Mouse (Mus musculus): ENCODE data around the gene Ptprg. TPM values are rescaled to one million over a fixed set of nuclear protein-coding genes. Genes with fewer than 3 reads are reported as not detected.

Gene Ptprg
- polyA plus RNA-seq, 1 experiment from 2014 or later = 37.0 TPM

DNA sequence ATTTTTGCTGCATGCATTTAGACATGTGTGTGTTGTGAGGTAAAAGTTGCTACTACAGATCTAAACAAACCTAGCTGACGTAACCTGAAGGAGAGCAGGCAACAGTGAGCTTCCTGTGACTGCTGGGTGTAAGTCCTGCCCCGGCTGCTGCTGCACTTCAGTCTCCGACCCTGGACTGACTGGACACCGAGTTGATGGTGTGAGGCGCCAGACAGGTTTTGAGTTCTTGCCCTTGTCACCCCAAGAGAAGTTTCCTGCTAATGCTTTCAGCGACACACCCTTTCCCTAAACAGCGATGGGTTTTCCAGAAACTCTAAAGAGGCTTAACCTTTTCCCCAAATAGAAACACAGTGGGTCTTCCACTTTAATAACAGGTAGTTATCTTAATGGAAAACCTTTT lies 313.1 kb downstream of the Ptprg start:
- peaks cover 23% of the 10 kb centered on the region for H3K4me1 ChIP-seq
- 92% methylated on average over 7 of the region's 7 CpGs for WGBS

DNA sequence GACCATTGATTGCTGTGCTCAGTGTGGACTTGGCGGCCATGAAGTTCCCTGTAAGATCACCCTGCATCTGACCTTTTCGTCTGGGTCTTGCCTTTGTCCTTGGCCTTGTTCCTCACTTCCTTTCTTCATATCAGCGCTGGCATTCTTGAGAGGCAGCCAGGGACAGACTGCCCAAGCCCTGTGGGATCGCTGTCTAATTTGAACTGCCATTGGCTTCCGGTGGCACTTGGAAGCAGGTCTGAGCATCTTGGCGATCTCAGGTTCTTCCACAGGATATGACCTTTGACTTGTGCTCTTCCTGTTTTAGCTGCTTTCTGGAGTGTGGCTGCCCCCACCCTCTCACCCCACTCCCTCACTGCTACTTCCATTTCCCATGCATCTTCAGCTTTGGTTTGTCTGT lies 315.3 kb downstream of the Ptprg start:
- Histone ChIP-seq H3K9me3 (no peaks in the 10 kb centered on the region), H3K4me3 (no peak overlapping the region), H3K4me1 (peaks cover 32% of the 10 kb centered on the region), H3K27ac (no peak overlapping the region), H3K36me3 (replicated peaks) (no peaks in the 10 kb centered on the region), H3K27me3 (ENCODE audit: poor library complexity, severe bottlenecking) (no peaks in the 10 kb centered on the region)
- DNase-seq (ENCODE audit: extremely low spot score, low spot score) = no peak
- WGBS = 68% methylated on average over 6 of the region's 6 CpGs

More for the DNA sequence above, 313.1 kb downstream of the Ptprg start:
- no peak overlapping the region for H3K4me3 ChIP-seq
- H3K27ac ChIP-seq = no peak overlapping the region
- no peaks in the 10 kb centered on the region for H3K27me3 ChIP-seq (ENCODE audit: poor library complexity, severe bottlenecking)
- no peak for DNase-seq (ENCODE audit: extremely low spot score, low spot score)
- H3K9me3 ChIP-seq = no peaks in the 10 kb centered on the region
- no peaks in the 10 kb centered on the region for H3K36me3 ChIP-seq (replicated peaks)

DNA sequence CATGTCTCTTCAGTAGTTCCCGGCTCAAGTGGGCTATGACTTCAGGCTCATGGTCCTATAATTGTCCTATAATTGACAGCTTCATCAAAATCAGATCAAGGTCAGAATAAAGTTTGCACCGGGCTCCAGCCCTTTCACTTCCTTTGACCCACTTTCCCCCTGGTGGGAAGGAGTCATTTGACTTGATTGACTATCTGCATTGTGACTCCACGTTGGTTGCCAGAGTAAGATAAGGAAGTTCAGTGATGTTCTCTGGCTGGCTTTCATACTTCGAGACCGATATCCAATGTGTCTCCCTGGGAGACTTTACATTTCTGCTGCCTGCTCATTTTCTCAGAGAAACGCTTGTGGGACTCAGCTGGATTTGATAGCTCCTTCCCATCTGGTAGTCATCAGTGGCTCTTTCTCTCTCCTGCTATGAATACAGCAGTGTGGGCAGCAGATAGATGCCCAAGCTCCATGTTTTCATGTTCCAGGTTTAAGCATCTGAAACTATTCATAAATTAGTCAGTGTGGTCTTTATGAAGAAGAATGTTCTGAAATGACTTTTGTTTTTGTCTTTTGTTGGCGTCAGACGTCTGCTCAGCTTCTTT lies 318.5 kb downstream of the Ptprg start:
- H3K4me3 ChIP-seq = no peak overlapping the region
- no peaks in the 10 kb centered on the region for H3K27me3 ChIP-seq (ENCODE audit: poor library complexity, severe bottlenecking)
- H3K9me3 ChIP-seq = no peaks in the 10 kb centered on the region
- no peaks in the 10 kb centered on the region for H3K36me3 ChIP-seq (replicated peaks)
- H3K4me1 ChIP-seq = peaks cover 30% of the 10 kb centered on the region
- H3K27ac ChIP-seq = no peak overlapping the region
- WGBS = 67% methylated on average over 8 of the region's 8 CpGs
- DNase-seq (ENCODE audit: extremely low spot score, low spot score) = no peak

DNA sequence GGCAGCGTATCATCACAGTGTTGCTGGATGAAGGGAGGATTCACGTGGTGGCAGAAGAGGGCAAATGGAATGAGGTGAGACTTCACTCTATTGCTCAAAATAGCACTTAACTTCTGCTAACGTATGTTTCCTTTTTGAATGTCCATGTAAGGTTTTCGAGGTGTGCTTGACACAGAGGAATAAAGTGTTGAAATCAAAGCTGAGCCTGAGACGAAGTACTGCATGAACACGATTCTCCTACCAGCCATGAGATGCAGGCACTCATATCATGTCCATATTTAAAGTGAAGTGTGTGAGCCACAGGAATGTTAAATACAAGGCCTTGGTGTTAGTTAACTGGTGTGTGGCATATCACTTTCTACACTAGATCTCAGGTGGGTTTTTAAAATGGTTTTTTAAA lies 320.9 kb downstream of the Ptprg start:
- no peak for DNase-seq (ENCODE audit: extremely low spot score, low spot score)
- WGBS = 92% methylated on average over 6 of the region's 6 CpGs

DNA sequence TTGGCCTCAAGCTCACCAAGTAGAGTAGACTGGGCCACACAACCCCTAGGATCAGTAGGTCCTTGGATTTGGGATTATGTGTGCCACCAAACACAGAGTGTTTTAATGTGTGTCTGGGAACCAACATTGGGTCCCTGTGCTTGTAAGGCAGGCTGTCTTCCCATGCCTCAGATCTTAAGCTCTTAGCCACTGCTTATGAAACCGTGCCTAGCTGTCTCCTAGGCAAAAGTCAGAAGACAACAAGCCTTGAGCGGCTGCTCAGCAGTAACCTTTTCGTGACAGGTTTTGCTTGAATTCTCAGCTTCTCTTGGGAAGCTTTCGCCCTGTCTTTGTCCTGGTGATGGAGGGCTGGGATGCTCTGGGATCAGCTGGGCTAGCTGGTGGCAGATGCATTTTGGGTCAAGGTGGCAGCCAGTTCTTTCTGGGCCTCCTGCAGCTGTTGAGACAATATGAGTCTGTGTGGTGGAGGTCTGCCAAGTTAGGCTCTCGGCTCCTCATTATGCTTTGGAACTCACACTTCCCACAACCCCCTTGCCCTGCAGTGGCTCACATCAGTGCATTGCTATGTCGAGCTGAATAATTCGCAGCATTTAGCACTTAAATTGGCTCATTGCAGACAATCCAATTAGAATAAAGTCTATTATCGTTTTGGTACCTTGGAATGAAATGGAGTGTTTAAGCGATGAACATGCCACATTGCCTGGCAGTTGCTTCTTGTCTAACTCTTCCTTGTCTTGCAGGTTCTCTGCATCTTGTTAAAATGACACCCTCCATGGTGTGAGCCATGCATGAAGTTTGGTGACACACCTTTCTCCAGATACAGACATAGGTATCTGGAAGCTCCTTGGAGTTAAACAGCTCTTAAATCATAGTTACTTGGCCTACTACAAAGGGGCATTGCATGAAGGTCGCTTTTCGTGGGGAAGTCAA lies 321.9 kb downstream of the Ptprg start:
- Histone ChIP-seq H3K9me3 (no peaks in the 10 kb centered on the region), H3K4me3 (no peak overlapping the region), H3K27me3 (ENCODE audit: poor library complexity, severe bottlenecking) (no peaks in the 10 kb centered on the region), H3K36me3 (replicated peaks) (no peaks in the 10 kb centered on the region), H3K4me1 (peaks cover 41% of the 10 kb centered on the region), H3K27ac (no peak overlapping the region)
- 88% methylated on average over 11 of the region's 11 CpGs for WGBS
- no peak for DNase-seq (ENCODE audit: extremely low spot score, low spot score)

More for the DNA sequence above, 320.9 kb downstream of the Ptprg start:
- no peaks in the 10 kb centered on the region for H3K36me3 ChIP-seq (replicated peaks)
- no peaks in the 10 kb centered on the region for H3K27me3 ChIP-seq (ENCODE audit: poor library complexity, severe bottlenecking)
- no peak overlapping the region for H3K4me3 ChIP-seq
- peaks cover 31% of the 10 kb centered on the region for H3K4me1 ChIP-seq
- no peaks in the 10 kb centered on the region for H3K9me3 ChIP-seq
- no peak overlapping the region for H3K27ac ChIP-seq

DNA sequence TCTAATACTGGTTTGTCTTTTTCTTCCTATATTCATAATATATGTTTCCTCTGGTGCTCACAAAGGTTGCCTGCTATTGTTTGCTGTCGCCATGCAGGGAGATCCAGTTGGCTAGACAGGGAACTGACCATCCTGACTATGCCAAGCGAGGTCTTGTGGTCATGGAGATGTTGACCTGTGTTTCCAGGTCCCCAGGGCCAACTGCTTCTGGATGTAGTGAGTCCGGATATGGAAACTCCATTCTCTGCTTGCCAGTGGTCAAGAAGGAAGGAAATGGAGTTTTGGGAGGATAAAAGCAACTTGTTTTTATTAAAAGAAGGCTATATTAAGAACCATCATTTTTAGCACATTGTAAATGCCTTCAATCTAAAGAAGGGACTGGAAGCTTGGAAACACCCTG lies 327.8 kb downstream of the Ptprg start:
- no peak for DNase-seq (ENCODE audit: extremely low spot score, low spot score)
- Histone ChIP-seq H3K4me1 (peaks cover 40% of the 10 kb centered on the region), H3K27ac (no peak overlapping the region), H3K9me3 (no peaks in the 10 kb centered on the region), H3K4me3 (no peak overlapping the region), H3K36me3 (replicated peaks) (0 out of 2 replicates have a peak, but pooled peaks cover 3% of the 10 kb centered on the region), H3K27me3 (ENCODE audit: poor library complexity, severe bottlenecking) (no peaks in the 10 kb centered on the region)
- 80% methylated on average over 3 of the region's 3 CpGs for WGBS

DNA sequence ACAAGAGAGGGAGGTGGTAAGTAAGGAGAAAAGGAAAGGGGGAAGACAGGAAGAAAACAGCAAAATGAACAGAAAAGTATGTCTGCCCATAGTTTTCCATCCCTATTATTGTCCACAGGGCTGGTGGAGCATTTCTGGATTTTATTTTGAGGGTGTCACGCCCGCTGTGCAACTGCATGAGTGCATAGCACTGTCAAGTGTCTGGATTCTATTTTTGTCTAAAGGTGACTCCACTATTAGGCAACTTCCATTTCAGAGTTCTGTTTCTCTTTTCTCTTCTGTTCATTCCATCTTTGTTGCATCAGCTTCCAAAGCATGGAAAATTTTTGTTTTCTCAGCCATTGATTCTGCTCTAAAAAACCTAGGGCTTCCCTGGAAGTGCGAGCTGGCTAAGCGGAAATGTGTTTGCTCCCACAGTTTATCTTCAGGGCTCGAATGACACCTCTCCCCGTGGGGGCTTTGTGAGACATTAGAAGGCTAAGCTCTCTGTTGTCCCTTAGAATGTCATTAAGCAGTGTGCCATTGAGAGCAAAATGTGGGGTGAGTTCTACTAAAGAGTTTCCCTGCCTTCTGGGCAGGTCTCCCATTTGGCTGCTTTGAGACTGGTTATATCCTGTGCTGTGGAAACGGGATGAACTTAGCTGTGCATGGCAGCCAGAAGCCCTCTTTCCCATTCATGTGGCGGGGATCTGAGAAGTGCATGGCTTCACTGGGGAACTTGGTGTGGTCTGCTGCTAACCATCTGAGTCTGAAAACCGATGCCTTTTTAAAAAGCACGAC lies 330.0 kb downstream of the Ptprg start:
- peak; percentile 19 for DNase-seq (ENCODE audit: extremely low spot score, low spot score)
- H3K9me3 ChIP-seq = no peaks in the 10 kb centered on the region
- peak overlapping the region; percentile 15; the same call in 1 of the 2 replicates for H3K27ac ChIP-seq
- peaks cover 40% of the 10 kb centered on the region for H3K4me1 ChIP-seq
- H3K36me3 ChIP-seq (replicated peaks) = 0 out of 2 replicates have a peak, but pooled peaks cover 3% of the 10 kb centered on the region
- WGBS = 22% methylated on average over 10 of the region's 10 CpGs
- no peaks in the 10 kb centered on the region for H3K27me3 ChIP-seq (ENCODE audit: poor library complexity, severe bottlenecking)
- no peak overlapping the region for H3K4me3 ChIP-seq

DNA sequence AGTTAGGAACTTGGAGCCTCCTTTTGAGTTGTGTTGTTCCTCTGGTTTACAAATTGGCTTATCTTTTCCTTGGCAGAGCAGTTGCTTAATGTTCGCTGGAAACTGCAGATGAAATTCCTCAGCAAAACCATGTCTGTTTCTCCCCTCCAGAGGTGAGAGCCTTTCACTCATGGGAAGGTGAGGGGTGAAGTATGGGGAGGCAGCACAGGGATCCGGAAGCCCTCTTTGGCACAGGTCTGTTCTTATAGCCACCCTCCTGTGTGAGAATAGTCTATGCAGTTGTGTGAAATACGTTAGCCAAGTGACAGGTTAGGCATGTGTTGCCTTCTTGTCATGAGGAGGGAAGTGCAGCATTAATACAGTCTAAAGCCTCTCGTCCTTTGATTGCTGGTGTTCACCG lies 330.7 kb downstream of the Ptprg start:
- whole genome bisulfite sequencing = 62% methylated on average over 5 of the region's 5 CpGs

DNA sequence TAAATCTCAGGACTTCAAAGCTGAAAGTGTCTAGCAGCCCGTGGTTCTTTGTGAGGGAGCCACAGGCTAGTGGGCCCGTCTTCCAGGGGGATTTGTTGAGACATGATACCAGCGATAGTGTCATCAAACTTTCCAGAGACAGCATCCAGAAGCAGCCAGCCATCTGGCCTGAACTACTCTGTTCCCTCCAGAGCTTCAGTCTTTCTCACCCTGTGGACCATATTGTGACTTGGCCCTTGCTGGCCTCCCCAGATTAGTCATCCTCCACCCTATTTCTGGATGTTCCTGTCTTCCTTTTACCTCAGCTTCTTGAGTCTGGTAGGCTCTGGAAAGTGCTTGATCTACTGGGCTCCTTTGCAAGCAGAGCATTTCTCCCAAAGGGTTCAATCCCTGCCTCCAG lies 333.1 kb downstream of the Ptprg start:
- peaks cover 34% of the 10 kb centered on the region for H3K4me1 ChIP-seq
- no peak overlapping the region for H3K4me3 ChIP-seq
- no peaks in the 10 kb centered on the region for H3K9me3 ChIP-seq
- H3K27me3 ChIP-seq (ENCODE audit: poor library complexity, severe bottlenecking) = no peaks in the 10 kb centered on the region
- no peak overlapping the region for H3K27ac ChIP-seq
- 0 out of 2 replicates have a peak, but pooled peaks cover 3% of the 10 kb centered on the region for H3K36me3 ChIP-seq (replicated peaks)
- no peak for DNase-seq (ENCODE audit: extremely low spot score, low spot score)
- 94% methylated on average over 3 of the region's 3 CpGs for WGBS

More for the DNA sequence above, 330.7 kb downstream of the Ptprg start:
- Histone ChIP-seq H3K36me3 (replicated peaks) (0 out of 2 replicates have a peak, but pooled peaks cover 3% of the 10 kb centered on the region), H3K9me3 (no peaks in the 10 kb centered on the region), H3K27me3 (ENCODE audit: poor library complexity, severe bottlenecking) (no peaks in the 10 kb centered on the region), H3K27ac (peak overlapping the region; percentile 15; the same call in 1 of the 2 replicates), H3K4me1 (peaks cover 36% of the 10 kb centered on the region), H3K4me3 (no peak overlapping the region)
- DNase-seq (ENCODE audit: extremely low spot score, low spot score) = no peak

DNA sequence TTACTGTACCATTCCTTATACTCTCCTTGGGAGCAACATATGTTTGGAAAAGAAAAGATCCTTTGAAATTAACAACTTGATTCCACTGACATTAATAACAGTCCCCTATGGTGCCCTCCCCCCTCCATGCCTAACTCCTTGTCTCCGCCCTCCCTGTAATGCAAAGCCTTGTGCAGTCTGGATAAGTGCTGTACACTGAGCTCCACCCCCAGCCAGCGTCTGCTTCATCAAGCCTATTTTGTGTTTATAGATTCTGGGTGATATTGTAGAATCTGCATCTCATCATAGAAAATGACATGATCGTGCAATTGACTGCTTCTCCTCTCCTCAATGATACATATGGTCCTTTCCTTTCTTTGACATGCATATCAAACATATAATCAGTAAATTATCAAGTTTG lies 337.6 kb downstream of the Ptprg start:
- no peak for DNase-seq (ENCODE audit: extremely low spot score, low spot score)
- no peaks in the 10 kb centered on the region for H3K27me3 ChIP-seq (ENCODE audit: poor library complexity, severe bottlenecking)
- H3K36me3 ChIP-seq (replicated peaks) = no peaks in the 10 kb centered on the region
- H3K27ac ChIP-seq = no peak overlapping the region
- 84% methylated on average over 3 of the region's 3 CpGs for WGBS
- no peaks in the 10 kb centered on the region for H3K9me3 ChIP-seq
- no peak overlapping the region for H3K4me3 ChIP-seq
- H3K4me1 ChIP-seq = peaks cover 22% of the 10 kb centered on the region; the same call in 1 of the 2 replicates

DNA sequence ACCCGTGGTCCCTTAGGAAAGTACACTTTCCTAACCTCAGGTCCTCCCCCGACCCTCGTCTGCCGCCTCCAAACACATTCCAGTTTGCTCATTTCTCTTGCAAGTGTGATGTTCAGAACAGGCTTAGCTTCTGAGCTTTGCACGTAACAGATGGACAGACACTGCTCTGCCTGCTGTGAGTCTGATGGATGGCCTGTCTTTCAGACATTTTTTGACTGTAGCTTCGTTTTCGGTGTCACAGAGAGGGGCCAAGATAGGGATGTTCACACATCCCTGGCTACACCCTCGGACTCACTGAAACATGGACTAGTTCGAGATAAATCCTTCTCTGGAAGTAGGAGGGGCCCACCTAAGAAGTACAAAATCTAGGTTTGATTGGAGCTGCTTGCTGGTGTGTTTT lies 339.3 kb downstream of the Ptprg start:
- no peak for DNase-seq (ENCODE audit: extremely low spot score, low spot score)
- H3K4me3 ChIP-seq = no peak overlapping the region
- 75% methylated on average over 9 of the region's 9 CpGs for WGBS
- peaks cover 22% of the 10 kb centered on the region; the same call in 1 of the 2 replicates for H3K4me1 ChIP-seq
- H3K9me3 ChIP-seq = no peaks in the 10 kb centered on the region
- no peaks in the 10 kb centered on the region for H3K27me3 ChIP-seq (ENCODE audit: poor library complexity, severe bottlenecking)
- H3K27ac ChIP-seq = no peak overlapping the region
- no peaks in the 10 kb centered on the region for H3K36me3 ChIP-seq (replicated peaks)

DNA sequence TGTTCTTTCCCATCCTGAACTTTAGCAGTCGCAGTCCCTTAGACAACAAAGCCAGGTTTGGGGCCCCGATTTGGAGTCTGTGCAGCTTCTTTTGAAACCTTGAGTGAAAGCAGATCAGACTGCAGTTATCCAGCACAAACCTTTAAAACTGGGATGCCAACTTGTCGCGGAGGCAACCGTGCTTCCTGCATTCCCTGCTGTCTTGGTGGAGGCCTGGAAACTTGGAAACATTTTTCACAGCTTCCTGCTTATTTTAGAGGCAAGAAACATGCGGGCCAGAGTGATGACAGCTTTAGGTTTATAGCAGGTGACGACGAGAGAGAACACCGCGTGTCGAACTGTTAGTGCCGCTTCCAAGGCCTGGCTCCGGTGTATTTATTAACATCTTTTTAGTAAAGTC lies 342.2 kb downstream of the Ptprg start:
- Histone ChIP-seq H3K4me1 (peaks cover 17% of the 10 kb centered on the region; the same call in 1 of the 2 replicates), H3K27ac (no peak overlapping the region), H3K36me3 (replicated peaks) (no peaks in the 10 kb centered on the region), H3K27me3 (ENCODE audit: poor library complexity, severe bottlenecking) (no peaks in the 10 kb centered on the region), H3K9me3 (no peaks in the 10 kb centered on the region), H3K4me3 (no peak overlapping the region)
- 90% methylated on average over 13 of the region's 13 CpGs for WGBS
- DNase-seq (ENCODE audit: extremely low spot score, low spot score) = no peak

All from forebrain, embryonic 10.5 days (tissue).